Mouse (Mus musculus) neutrophil, adult 5-6 weeks (primary cell): ENCODE data around the gene Ptprr. TPM values are rescaled to one million over a fixed set of nuclear protein-coding genes. Genes with fewer than 3 reads are reported as not detected.

Experiments used
- ATAC-seq: fragments of 151-379, 151-347 bp; 2 replicates; pipeline ENCODE4 v1.8.0; 2017; ENCODE audit warnings: mild to moderate bottlenecking, moderate TSS enrichment; ENCODE audit not compliant: insufficient number of reproducible peaks, poor library complexity, low FRiP score, severe bottlenecking; ENCODE audit errors: extremely low read depth
- total RNA-seq: library from RNA; stranded (forward); fragments of 200-1000 nt; gene quantifications from 2 replicates; pipeline ENCODE4 v1.2.3, GENCODE M21; 2017

Ptprr gene
- total RNA-seq, 1 experiment from 2014 or later = not detected

- no peak for ATAC-seq
Measured at GRCm38 (mm10) chr10:116291153-116291755, 273.2 kb downstream of the Ptprr start.

DNA sequence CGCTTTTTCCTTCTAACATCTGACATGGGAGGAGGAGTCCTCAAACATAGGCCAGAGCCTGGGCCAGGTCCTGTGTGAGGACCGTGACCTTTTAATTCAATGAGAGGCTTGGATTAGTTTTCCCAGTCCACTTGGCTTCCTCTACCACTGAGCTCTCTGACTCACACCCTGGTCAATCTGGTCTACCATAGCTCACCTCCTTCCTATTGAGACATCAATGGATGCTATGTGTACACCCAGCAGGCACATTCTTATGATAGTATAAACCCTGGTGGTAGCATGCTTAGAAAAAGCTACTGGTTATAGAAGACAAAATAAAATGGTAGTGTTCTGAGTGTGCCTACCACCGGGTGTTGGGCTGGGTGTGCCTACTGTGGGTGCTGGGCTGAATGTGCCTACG is 278.4 kb downstream of the Ptprr start:
- ATAC-seq = no peak

GRCm38 (mm10) chr10:116297854-116298253 is 279.8 kb downstream of the Ptprr start:
- ATAC-seq = no peak

DNA sequence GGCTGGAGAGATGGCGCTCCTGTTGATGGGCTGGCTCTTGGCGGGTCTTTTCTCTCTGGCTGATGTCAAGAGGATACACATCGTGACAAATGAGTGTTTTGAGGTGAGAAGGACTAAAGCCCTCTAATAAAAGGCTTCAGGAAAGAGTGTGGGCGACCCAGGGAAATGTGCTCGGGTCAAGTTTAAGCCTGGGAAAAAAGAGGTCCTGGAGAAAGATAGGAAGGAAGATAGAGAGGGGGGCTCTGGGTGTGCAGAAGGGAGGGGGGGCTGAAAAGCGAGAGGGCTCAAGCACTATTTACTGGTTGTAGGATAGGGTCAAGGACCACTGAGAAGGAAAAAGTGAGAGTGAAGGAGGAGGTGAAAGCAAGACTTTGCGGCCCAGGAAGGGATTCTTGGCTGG is 282.8 kb downstream of the Ptprr start:
- no peak for ATAC-seq

DNA sequence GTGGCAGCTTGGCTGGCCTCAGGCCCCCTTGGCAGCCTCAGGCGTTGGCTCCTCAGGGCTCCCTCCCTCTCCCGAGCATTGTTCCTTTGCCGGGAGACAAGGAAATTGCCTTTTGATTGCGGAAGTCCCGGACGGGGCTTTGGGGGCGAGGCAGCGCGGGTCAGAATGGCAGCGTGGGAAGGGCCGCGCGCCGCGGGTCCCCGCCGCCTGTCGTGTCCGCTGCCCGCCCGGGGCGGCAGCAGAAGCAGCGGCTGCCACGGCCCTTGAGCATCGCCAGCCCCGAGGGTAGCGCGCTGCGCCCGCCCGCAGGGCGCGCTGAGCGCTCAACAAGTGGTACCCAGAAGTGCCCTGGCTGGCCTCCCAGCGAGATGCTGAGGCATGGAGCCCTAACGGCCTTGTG is 283.2 kb downstream of the Ptprr start:
- no peak for ATAC-seq

GRCm38 (mm10) chr10:116304355-116304754 is 286.3 kb downstream of the Ptprr start:
- no peak for ATAC-seq

DNA sequence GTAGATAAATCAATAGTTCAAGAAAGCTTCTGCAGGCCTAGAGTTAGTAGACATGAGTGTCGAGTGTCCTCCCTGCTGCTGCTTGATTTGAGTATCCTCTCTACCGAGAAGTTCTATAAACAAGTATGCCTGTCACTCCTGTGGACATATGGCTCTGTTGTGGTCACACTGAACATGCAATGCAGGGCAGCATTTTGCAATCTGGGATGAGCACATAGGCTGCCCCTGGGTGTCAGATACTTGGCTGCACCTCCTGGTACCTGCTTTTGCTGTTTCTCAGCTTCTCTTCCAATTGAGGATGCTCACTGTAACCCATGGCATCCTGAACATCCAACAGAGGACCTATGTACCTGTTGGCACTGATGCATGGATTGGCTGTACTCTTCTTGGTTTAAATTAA is 291.4 kb downstream of the Ptprr start:
- no peak for ATAC-seq

GRCm38 (mm10) chr10:116310516-116311210 is 292.6 kb downstream of the Ptprr start:
- ATAC-seq = no peak

DNA sequence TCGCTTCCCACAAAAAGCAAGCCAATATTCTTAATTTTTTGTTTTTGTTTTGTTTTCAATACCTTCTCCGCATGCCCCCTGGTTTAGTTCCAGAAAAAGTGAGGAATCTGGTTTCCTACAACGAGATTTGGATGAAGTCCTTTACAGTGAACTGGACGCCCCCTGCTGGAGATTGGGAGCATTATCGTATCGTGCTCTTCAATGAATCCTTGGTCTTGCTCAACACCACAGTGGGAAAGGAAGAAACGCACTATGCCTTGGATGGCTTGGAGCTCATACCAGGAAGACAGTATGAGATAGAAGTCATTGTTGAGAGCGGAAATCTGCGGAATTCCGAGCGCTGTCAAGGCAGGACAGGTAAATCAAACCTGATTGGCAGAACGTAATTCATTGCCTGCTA is 301.2 kb downstream of the Ptprr start:
- ATAC-seq = no peak

Other genes starting within 250 kb of the Ptprr start
- gene Tspan8, start 201.4 kb upstream of the Ptprr start, total RNA-seq = 0.93 and 3.4 TPM in 2 replicates
- 0.58 TPM in 1 of 2 replicates, not detected in the other for gene 4933416C03Rik, start 95.7 kb downstream of the Ptprr start, total RNA-seq